Mouse (Mus musculus): Measurements from ENCODE around the gene Yme1l1.

The Yme1l1 gene

DNA sequence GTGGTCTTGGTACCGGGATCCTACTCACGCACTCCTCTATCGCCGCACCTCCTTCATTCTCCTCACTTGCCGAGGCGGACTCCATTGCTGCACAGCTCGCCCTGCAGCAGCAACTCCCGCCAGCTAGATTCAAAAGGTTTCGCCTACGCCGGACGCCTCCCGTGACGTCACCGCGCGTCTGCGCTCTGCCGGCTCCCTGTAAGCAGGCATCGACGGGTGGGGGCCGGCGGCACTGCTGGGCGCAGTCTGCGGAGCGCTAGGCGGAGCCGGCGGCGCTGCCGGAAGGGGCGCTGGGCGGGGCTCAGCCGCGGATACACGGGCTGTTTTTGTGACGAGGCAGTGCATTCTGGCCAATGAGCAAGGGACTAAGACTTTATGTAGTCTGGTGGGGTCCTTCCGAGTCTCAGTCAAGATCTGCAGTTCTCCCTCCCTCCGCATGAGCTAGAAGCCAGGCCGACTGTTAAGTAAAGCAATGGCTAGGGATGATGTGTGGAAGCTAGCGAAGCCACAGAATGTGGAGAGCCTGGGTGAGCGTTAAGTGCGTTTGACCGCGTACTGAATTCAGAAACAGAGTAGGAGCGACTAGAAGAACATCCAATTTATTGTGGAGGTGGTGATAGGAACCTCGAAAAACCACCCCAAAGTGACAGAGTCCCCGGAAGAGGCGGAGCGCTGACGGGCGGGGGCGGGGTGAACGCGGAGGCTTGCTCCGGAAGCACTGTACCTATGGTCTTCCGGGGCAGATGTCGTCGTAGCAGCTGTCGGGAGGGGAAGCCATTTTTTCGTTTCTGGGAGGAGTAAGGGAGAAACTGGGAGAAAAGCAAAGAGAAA is at the start of gene Yme1l1, which contains the start of gene Mastl:
Yme1l1 (plus strand) TSS at position 593 of the 831 bp plus-strand sequence.
Mastl (minus strand) TSS at position 248 of the 831 bp plus-strand sequence.
- peak; percentile 96 for ATAC-seq (ENCODE audit: insufficient number of reproducible peaks, low FRiP score, low TSS enrichment)

DNA sequence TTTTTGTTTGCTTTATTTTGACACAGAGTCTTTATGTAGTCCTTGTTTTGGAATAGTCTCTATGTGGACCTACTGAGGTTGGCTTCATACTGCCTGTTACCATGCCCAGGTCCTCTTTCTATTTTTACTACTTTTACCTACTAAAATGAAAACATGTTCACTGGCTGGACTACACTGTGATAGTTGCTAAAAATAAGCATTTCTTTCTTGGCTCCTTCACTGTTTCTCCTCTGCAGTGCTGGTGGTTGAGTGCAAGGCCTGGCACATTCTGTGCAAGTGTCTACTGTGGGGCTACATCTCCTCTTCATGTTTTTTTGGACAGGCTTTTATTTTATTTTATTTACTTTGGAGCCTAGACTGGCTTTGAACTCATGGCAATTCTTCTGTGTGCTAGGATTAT is 36.6 kb upstream of the Yme1l1 start:
- no peak for ATAC-seq (ENCODE audit: insufficient number of reproducible peaks, low FRiP score, low TSS enrichment)

DNA sequence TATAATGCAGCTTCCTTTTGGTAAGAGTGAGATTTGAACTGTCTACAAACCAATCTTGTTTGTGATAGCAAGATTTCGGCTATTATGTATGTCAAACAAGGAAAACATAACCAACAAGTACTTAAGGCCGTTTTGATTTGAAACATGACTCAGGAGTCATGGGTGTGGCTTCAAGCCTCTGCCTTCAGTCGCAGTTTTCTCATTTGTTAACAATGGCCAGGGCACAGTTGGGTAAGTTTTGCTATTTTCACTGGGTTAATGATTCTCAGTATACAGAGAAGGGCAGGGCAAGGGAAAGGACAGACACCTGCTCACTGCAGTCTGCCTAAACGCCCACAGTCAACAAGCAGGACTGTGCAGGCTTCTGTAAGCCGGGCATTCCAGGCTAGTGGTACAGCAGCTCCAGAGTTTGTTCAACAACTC is 959 bp upstream of the Yme1l1 start:
- ATAC-seq (ENCODE audit: insufficient number of reproducible peaks, low FRiP score, low TSS enrichment): peak; percentile 22; the same call in 1 of the 2 replicates

DNA sequence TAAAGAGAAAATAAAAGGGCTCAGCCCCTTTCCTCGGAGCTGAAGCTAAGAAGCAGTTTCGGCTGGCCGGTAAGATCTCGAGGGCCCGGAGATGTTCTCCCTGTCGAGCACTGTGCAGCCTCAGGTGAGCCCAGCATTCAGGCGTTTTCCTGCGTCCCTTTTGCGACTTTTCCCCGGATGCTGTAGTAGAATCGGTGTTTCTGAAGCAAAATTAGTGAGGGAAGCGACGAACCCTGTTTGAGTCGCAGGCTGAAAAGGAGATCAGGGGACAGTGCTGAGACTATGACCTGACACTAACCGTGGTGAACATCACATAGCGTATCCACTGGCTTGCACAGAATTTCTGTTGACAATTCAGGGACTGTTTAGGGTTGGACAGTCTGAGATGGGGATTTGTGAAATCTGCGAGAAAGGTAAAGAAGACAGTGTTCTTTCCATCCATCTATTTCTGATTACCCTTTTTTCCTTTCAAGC is 476 bp downstream of the Yme1l1 start:
- ATAC-seq (ENCODE audit: insufficient number of reproducible peaks, low FRiP score, low TSS enrichment): peak; percentile 12; the same call in 1 of the 2 replicates

DNA sequence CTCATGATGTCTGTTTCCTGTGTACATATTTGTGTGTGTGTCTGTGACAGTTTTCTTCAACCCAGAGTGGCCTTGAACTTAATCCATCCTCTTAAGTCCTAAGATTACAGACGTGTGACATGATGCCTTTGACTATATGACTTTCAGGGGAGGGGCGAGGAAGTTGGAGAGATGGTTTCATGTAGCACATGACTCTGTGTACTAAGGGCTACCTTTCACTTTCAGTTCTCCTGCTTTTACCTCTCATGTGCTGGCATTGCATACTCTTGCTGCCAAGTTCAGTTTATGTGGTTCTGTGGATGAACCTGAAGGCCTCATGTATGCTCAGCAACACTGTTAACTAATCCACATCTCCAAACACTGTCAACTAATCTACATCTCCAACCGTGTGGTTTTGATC is 16.1 kb downstream of the Yme1l1 start:
- no peak for ATAC-seq (ENCODE audit: insufficient number of reproducible peaks, low FRiP score, low TSS enrichment)

DNA sequence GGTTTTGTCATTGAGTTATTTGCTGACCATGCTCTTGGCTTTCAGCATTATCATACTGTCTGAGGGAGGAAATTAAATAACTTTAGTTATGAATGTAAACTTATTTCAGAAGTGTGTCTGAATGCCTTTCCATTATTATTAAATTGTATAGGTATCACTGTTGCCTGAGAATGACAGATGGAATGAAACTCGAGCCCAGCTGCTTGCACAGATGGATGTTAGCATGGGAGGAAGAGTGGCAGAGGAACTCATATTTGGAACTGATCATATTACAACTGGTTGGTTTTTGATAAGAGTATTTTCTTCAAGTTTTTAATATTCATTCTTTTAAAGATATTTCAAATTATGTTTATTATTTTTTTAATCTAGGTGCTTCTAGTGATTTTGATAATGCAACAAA is 38.2 kb downstream of the Yme1l1 start:
- ATAC-seq (ENCODE audit: insufficient number of reproducible peaks, low FRiP score, low TSS enrichment): no peak

DNA sequence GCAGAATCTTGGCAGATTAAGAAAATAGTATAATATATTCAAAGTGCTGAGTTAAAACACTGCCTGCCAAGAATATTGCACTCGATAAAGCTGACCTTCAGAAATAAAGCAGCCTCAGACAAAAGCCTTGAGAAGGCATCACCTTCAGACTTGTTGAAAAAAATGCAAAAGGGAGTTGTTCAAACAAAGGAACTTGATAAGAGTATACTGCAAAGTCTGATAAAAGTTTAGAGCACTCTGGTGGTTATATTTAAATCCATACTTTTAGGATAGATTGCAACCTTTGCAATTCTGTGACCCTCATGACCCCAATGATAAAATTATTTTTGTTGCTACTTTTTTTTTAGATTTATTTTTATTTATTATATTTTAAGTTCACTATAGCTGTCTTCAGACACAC is 44.9 kb downstream of the Yme1l1 start:
- no peak for ATAC-seq (ENCODE audit: insufficient number of reproducible peaks, low FRiP score, low TSS enrichment)

DNA sequence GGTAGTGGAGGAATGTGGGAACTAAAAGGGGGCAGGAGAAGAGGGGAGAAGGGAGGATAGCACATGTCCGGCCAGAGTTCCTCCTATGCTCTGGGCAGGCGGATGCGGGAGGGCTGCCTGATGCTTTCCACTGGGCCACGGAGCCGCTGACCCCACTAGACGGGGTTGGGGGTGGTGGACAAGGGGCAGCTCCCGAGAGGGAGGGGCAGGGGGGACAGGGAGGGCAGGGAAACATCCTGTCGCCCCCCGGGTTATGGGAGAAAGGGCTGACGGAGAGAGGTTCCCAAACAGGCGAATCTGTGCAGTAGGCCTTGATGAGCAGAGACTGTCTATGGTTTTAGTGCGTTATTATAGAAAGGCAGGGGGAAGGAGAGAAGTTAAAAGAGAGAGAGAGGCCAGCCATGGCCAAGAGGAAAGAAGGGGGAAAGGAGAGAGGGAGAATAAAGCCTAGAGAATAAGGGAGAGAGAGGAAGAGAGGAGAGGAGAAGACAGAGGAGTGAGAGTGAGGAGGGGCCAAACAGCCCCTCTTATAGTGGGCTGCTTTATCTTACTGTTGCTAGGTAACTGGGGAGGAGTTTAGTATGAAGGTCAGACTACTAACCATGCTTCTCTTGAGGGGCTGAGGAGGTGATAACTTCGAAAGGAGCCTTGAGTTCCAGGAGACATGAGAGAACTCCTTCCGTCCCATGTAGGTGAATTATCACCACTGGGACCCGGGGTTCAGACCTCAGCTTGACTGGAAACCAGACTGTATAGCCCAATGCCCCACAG is 46.9 kb downstream of the Yme1l1 start:
- no peak for ATAC-seq (ENCODE audit: insufficient number of reproducible peaks, low FRiP score, low TSS enrichment)

DNA sequence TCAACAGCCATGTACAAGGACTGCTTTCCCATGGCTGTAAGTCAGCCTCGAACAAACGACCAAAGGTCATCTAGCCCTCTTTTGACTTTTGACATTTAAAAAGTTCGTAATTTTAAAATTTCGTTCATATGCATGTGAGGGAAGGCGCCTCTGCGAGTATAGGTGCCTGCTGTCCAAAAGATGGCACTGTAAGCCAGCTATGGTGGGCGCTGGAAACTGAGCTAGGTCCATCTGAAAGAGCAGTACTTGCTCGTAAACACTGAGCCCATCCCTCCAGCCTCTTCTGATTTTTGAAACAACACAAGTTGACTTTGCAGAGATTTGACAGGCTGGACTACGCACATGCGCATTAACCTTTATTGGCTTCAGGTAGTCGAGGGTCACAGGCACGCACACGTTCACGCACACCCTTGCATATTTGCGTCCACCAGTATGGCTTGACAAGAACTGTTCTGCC is 50.9 kb downstream of the Yme1l1 start, which contains the start of gene 4931423N10Rik:
4931423N10Rik (plus strand) TSS at position 407 of the 457 bp plus-strand sequence.
- ATAC-seq (ENCODE audit: insufficient number of reproducible peaks, low FRiP score, low TSS enrichment): no peak

DNA sequence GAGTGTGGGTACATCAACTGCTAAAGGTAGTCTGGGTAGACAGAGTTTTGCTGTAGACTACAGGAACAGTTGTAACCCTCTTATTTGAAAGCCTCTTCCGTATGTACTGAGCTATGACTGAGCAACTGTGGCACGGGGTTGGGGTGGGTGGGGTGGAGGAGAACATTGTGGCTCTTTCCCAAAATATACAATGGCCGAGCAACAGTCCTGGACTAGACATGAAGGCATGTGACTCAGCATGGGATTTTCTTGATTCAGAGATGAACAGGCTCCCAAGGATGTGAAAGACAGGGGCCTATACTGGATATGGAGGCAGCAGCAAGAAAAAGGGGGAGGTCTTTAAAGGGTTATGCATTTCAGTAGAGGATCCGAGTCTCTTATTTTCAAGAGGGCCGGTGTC is 57.5 kb downstream of the Yme1l1 start:
- no peak for ATAC-seq (ENCODE audit: insufficient number of reproducible peaks, low FRiP score, low TSS enrichment)

DNA sequence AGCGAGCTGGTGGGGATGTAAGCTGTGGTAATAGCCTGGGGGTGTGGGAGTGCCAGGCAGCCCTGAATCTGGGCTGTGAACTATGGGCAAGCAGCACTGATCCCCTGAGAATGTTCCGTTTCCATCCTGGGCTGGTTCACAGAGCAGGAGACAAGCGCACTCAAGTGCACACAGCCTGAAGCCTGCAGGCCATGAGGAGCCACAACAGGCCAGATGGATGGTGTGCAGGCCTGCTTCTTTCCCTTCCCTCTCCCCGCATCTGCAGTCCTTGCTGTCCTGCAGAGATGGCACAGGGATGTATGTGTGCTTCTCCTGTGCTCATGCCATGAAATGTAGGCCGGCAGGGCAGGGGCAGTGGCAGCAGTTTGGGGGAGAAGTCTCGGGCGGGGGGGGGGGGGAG is 69.0 kb downstream of the Yme1l1 start:
- ATAC-seq (ENCODE audit: insufficient number of reproducible peaks, low FRiP score, low TSS enrichment): no peak

DNA sequence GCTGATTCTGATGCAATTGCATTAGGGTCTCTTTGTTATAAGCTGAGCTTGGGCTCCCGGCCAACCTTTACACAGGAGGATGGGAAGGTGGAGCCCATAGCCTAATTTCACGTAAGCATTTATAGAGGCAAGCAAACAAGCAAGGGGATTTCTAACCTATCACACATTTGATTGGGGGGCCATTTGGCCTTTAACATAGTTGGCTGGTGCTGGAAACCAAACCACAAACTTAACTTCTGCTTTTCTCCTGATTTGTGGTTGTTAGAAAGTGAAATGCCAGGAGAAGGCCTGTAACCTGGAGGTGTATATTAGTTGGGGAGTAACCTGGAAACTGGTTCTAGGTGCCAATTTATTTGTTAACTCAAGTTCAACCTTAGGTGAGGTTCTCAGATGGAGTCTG is 72.3 kb downstream of the Yme1l1 start:
- ATAC-seq (ENCODE audit: insufficient number of reproducible peaks, low FRiP score, low TSS enrichment): no peak

DNA sequence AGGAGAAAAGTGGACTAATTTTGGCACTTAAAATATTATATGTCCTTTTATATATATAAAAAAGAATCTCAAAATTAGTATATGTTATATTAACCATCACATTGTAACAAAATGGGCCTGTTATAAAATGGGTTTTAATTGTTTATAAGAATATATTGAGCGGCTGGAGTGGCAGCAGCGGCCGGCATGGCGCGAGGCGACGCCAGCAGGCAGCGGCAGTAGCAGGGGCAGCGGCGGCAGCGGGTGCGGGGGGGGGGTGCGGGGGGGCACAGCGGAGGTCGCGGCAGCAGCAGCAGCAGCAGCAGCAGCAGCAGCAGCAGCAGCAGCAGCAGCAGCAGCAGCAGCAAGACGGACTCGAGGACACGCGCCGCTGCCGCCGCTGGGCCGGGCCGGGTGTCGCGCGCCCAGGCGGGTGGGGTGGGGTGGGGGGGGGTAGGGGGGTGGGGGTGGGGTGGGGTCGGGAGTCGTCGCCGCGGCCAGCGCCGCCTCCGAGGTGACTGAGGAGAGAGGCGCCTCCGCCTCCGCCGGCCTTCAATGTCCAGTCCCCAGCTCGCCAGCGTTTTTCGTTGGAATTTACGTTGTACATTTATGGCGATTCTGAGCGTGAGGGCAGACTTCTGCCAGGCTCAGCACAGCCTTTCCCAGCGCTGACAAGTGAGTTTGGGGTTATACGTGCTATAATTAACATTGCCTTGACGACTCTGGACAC is 78.0 kb downstream of the Yme1l1 start:
- no peak for ATAC-seq (ENCODE audit: insufficient number of reproducible peaks, low FRiP score, low TSS enrichment)
